Mouse (Mus musculus) limb, embryonic 12.5 days (tissue): ENCODE data around the gene Cdon. TPM values are rescaled to one million over a fixed set of nuclear protein-coding genes. Genes with fewer than 3 reads are reported as not detected.
"Not testable (repeated sequence)": the region's sequence is repeated elsewhere in the genome, so short reads cannot be mapped to it uniquely, and the experiment has no call there.

Source experiments
- ATAC-seq: fragments of 200-750 bp; cut with Nextera tagmentation; 2 replicates; pipeline ENCODE4 v1.8.0; 2017; ENCODE audit warnings: low read depth, moderate TSS enrichment; ENCODE audit not compliant: insufficient number of reproducible peaks, insufficient read depth, low FRiP score, low TSS enrichment
- H3K27ac ChIP-seq: fragments of 300-500 bp; sonication (generic); 2 replicates; pipeline ENCODE4 v1.5.1; 2016; ENCODE audit warnings: mild to moderate bottlenecking, moderate library complexity
- H3K27me3 ChIP-seq: fragments of 300-500 bp; sonication (generic); 2 replicates; pipeline ENCODE4 v1.6.1; 2016; ENCODE audit warnings: mild to moderate bottlenecking, moderate library complexity
- H3K36me3 ChIP-seq: fragments of 300-500 bp; sonication (generic); 2 replicates; pipeline ENCODE4 v1.6.1; 2016; ENCODE audit warnings: mild to moderate bottlenecking, moderate library complexity
- H3K4me1 ChIP-seq: fragments of 300-500 bp; sonication (generic); replicated peaks from 2 replicates; pipeline ENCODE4 v1.6.1; 2016
- H3K4me2 ChIP-seq: fragments of 300-500 bp; sonication (generic); 2 replicates; pipeline ENCODE4 v1.6.1; 2016; ENCODE audit warnings: mild to moderate bottlenecking, moderate library complexity
- H3K4me3 ChIP-seq: fragments of 300-500 bp; sonication (generic); replicated peaks from 2 replicates; pipeline ENCODE4 v1.5.1; 2016; ENCODE audit warnings: mild to moderate bottlenecking
- H3K9ac ChIP-seq: fragments of 300-500 bp; sonication (generic); replicated peaks from 2 replicates; pipeline ENCODE4 v1.6.1; 2016; ENCODE audit warnings: mild to moderate bottlenecking, moderate library complexity
- H3K9me3 ChIP-seq: fragments of 300-500 bp; sonication (generic); 2 replicates; pipeline ENCODE4 v1.6.1; 2016; ENCODE audit warnings: mild to moderate bottlenecking, moderate library complexity
- WGBS: fragments of 180-500 bp; shearing (Covaris S2); methylation state at CpG from one replicate; pipeline ENCODE4 v1.1.7; 2016; 5-methylcytosine and 5-hydroxymethylcytosine counted together
- polyA plus RNA-seq: library from polyadenylated mRNA; unstranded; fragments of >200 nt; fragmentation: Nextera tagmentation; extraction: Ambion mirVana; gene quantifications from 2 replicates; pipeline ENCODE4 v1.2.1, GENCODE M21; 2016

Gene Cdon
- polyA plus RNA-seq, 1 experiment from 2014 or later: 19.9 TPM

DNA sequence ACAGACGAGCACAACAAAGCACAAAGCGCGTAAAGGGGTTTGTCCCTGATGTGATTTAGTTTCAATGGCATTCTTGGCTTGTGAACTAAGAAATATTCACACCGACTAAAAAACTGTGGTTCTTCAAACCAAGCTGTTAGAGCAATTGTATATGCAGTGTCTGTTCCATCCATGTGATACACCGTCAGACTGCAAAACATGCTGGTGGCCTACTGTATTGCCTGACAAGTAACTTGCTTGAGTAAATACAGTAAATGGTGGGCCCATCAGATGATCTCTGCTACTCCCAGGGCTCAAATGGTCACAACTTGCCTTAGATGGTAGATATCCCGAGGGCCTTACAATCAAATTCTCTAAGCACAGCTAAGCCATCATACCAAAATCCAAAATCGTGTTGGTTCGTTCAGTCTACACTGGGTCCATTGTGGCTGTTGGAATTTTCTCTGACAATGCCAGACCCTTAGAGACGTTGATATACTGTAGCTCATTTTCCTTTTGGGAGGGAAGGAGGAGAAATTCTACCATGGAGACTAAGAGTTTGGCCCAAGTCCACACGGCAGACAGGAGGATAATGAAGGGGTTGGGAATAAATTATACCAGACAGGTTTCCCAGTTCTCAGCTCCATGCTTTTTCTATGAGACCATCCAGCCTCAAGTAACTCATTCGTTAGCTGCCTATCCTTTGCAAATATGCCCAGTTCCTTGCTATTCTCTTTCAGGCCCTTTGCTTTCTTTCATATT lies 9.5 kb upstream of the Cdon start:
- Histone ChIP-seq H3K4me1 (peaks cover 31% of the 10 kb centered on the region), H3K4me3 (no peak overlapping the region), H3K27ac (peak overlapping the region; percentile 4; the same call in 1 of the 2 replicates), H3K9ac (no peak overlapping the region), H3K9me3 (no peaks in the 10 kb centered on the region), H3K4me2 (no peak overlapping the region), H3K36me3 (no peaks in the 10 kb centered on the region), H3K27me3 (no peaks in the 10 kb centered on the region)
- 78% methylated on average over 11 of the region's 11 CpGs for WGBS
- ATAC-seq: no peak

- no peaks in the 10 kb centered on the region for H3K36me3 ChIP-seq
- H3K4me3 ChIP-seq: no peak overlapping the region
- no peak overlapping the region for H3K9ac ChIP-seq
- peaks cover 30% of the 10 kb centered on the region for H3K4me1 ChIP-seq
- no peaks in the 10 kb centered on the region for H3K9me3 ChIP-seq
- H3K27ac ChIP-seq: peak overlapping the region; percentile 4; the same call in 1 of the 2 replicates
- H3K4me2 ChIP-seq: no peak overlapping the region
- no peak for ATAC-seq
- no peaks in the 10 kb centered on the region for H3K27me3 ChIP-seq
- 59% methylated on average over 7 of the region's 7 CpGs for WGBS
Measured at GRCm38 (mm10) chr9:35411975-35412374, 9.0 kb upstream of the Cdon start.

DNA sequence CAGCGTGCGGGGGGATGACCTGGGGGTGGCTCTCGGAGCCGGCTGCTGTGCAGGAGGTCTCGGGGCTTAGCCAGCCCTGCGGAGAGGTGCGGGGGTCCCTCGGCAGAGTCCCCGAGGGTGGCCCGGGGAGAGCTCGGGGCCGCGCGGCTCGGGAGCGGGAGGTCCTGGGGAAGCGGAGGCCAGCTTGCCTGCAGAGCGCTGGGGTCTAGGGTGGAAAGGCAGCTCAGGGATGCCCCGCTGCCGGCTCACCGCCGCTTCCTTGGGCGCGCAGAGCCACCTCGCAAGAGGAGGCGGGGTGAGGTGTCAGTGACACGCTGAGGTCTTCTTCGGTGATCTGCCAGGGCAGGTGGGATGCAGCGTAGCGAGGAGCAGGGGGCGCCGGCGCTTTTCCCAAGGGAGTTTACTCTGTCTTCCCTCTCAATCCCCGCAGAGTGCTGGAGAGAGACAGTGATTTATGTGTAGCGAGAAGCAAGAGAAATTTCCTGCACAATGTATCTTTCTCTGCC lies 855 bp downstream of the Cdon start:
- under 1% methylated on average over 31 of the region's 35 CpGs for WGBS
- Histone ChIP-seq H3K9ac (peak overlapping the region; percentile 97), H3K27ac (peak overlapping the region; percentile 97), H3K27me3 (no peaks in the 10 kb centered on the region), H3K4me3 (peak overlapping the region; percentile 98), H3K36me3 (no peaks in the 10 kb centered on the region), H3K9me3 (no peaks in the 10 kb centered on the region), H3K4me1 (peaks cover 42% of the 10 kb centered on the region), H3K4me2 (peak overlapping the region; percentile 78)
- ATAC-seq: no peak; the same call in none of the 2 replicates

GRCm38 (mm10) chr9:35422405-35422941 lies 1.5 kb downstream of the Cdon start:
- H3K4me1 ChIP-seq: peaks cover 47% of the 10 kb centered on the region
- peak overlapping the region; percentile 98 for H3K4me3 ChIP-seq
- no peaks in the 10 kb centered on the region for H3K9me3 ChIP-seq
- no peaks in the 10 kb centered on the region for H3K27me3 ChIP-seq
- peak overlapping the region; percentile 97 for H3K27ac ChIP-seq
- peak overlapping the region; percentile 97 for H3K9ac ChIP-seq
- H3K36me3 ChIP-seq: no peaks in the 10 kb centered on the region
- 3% methylated on average over 4 of the region's 4 CpGs for WGBS
- ATAC-seq: no peak
- peak overlapping the region; percentile 78 for H3K4me2 ChIP-seq

- H3K4me3 ChIP-seq: peak overlapping the region; percentile 98
- H3K27ac ChIP-seq: peak overlapping the region; percentile 97
- H3K27me3 ChIP-seq: no peaks in the 10 kb centered on the region
- no peaks in the 10 kb centered on the region for H3K9me3 ChIP-seq
- ATAC-seq: no peak
- H3K36me3 ChIP-seq: no peaks in the 10 kb centered on the region
- 23% methylated on average over 4 of the region's 4 CpGs for WGBS
- peaks cover 55% of the 10 kb centered on the region for H3K4me1 ChIP-seq
- H3K9ac ChIP-seq: peak overlapping the region; percentile 97
- H3K4me2 ChIP-seq: peak overlapping the region; percentile 78
Measured at GRCm38 (mm10) chr9:35423265-35423664, 2.3 kb downstream of the Cdon start.

DNA sequence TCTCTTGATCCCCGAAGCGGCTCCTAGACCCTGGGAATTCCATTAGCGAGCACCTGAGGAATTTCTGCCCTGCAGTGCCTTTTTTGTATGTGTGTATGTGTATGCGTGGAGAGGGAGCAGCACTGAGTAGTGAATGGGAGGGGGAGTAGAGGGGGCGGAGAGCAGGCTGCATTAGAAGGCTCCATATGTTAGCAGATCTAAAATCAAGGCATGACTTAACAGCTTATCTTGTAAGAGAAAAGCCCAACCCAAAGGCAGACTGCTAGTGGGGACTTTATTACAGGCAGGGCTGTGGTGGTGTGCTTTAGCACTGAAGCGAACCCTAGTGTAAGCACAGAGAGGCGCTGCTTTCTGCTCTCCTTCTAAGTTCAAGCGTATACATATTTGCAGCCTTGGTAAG lies 3.7 kb downstream of the Cdon start:
- peak; percentile 69 for ATAC-seq
- Histone ChIP-seq H3K9me3 (no peaks in the 10 kb centered on the region), H3K36me3 (peaks cover 5% of the 10 kb centered on the region; the same call in 1 of the 2 replicates), H3K27ac (peak overlapping the region; percentile 83), H3K4me1 (peaks cover 57% of the 10 kb centered on the region), H3K27me3 (no peaks in the 10 kb centered on the region), H3K4me2 (peak overlapping the region; percentile 60), H3K4me3 (peak overlapping the region; percentile 38), H3K9ac (peak overlapping the region; percentile 45; the same call in 1 of the 2 replicates)
- 4% methylated on average over 8 of the region's 8 CpGs for whole genome bisulfite sequencing

- no peak overlapping the region for H3K9ac ChIP-seq
- peaks cover 72% of the 10 kb centered on the region for H3K4me1 ChIP-seq
- H3K4me2 ChIP-seq: no peak overlapping the region
- H3K36me3 ChIP-seq: peaks cover 21% of the 10 kb centered on the region; the same call in 1 of the 2 replicates
- ATAC-seq: no peak
- no peaks in the 10 kb centered on the region for H3K27me3 ChIP-seq
- no peak overlapping the region for H3K4me3 ChIP-seq
- H3K9me3 ChIP-seq: no peaks in the 10 kb centered on the region
- H3K27ac ChIP-seq: no peak overlapping the region
- 81% methylated on average over 8 of the region's 8 CpGs for WGBS
Measured at GRCm38 (mm10) chr9:35430476-35430875, 9.5 kb downstream of the Cdon start.

DNA sequence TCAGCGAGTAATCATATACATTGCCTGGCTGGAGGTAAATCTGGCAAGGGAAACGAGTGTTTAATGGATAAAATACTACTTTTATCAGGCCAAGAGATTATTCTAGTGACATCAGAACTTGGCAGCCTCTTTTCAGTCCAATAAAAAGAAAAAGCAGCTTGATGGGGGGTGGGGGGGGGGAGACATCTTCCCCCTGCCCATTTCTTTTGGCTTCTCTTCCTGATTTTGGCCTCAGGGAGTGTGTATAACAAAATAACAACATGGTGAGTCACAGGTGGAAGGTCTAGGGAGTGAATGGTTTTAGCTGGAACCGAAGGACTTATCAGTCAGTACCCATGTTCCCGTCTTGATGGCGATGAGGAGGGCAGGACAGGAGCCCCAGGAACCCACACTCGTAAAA lies 10.5 kb downstream of the Cdon start:
- no peak for ATAC-seq
- WGBS: 85% methylated on average over 6 of the region's 6 CpGs
- H3K27ac ChIP-seq: no peak overlapping the region
- no peak overlapping the region for H3K4me2 ChIP-seq
- H3K36me3 ChIP-seq: peaks cover 21% of the 10 kb centered on the region; the same call in 1 of the 2 replicates
- no peak overlapping the region for H3K4me3 ChIP-seq
- H3K27me3 ChIP-seq: no peaks in the 10 kb centered on the region
- H3K4me1 ChIP-seq: peaks cover 71% of the 10 kb centered on the region
- H3K9me3 ChIP-seq: no peaks in the 10 kb centered on the region
- H3K9ac ChIP-seq: no peak overlapping the region

- not testable (repeated sequence) for H3K4me3 ChIP-seq, H3K27me3 ChIP-seq, H3K27ac ChIP-seq, H3K9ac ChIP-seq, ATAC-seq, H3K9me3 ChIP-seq, H3K4me2 ChIP-seq
- H3K36me3 ChIP-seq: peaks cover 21% of the 10 kb centered on the region; the same call in 1 of the 2 replicates
- H3K4me1 ChIP-seq: peaks cover 71% of the 10 kb centered on the region
- WGBS: 70% methylated on average over 3 of the region's 3 CpGs
Measured at GRCm38 (mm10) chr9:35432717-35433297, 11.9 kb downstream of the Cdon start.

- Histone ChIP-seq H3K4me1 (peaks cover 79% of the 10 kb centered on the region), H3K27ac (no peak overlapping the region), H3K4me2 (no peak overlapping the region), H3K9ac (no peak overlapping the region), H3K9me3 (no peaks in the 10 kb centered on the region), H3K27me3 (no peaks in the 10 kb centered on the region), H3K4me3 (no peak overlapping the region), H3K36me3 (peaks cover 19% of the 10 kb centered on the region; the same call in 1 of the 2 replicates)
- no peak for ATAC-seq
- 79% methylated on average over 3 of the region's 3 CpGs for WGBS
Measured at GRCm38 (mm10) chr9:35434340-35434739, 13.4 kb downstream of the Cdon start.

- H3K27me3 ChIP-seq: no peaks in the 10 kb centered on the region
- no peak overlapping the region for H3K9ac ChIP-seq
- H3K4me2 ChIP-seq: no peak overlapping the region
- 16% methylated on average over 9 of the region's 9 CpGs for WGBS
- H3K27ac ChIP-seq: no peak overlapping the region
- peaks cover 86% of the 10 kb centered on the region for H3K4me1 ChIP-seq
- peaks cover 11% of the 10 kb centered on the region; the same call in 1 of the 2 replicates for H3K36me3 ChIP-seq
- no peak for ATAC-seq
- no peak overlapping the region for H3K4me3 ChIP-seq
- no peaks in the 10 kb centered on the region for H3K9me3 ChIP-seq
Measured at GRCm38 (mm10) chr9:35435565-35435964, 14.6 kb downstream of the Cdon start.
